Mouse (Mus musculus) neural tube, embryonic 11.5 days (tissue): ENCODE data around the gene Rnaseh2a. TPM values are rescaled to one million over a fixed set of nuclear protein-coding genes. Genes with fewer than 3 reads are reported as not detected.

Source experiments
- ATAC-seq: fragments of 200-750 bp; cut with Nextera tagmentation; 2 replicates; pipeline ENCODE4 v1.8.0; 2017; ENCODE audit warnings: moderate number of reproducible peaks, mild to moderate bottlenecking, moderate TSS enrichment, moderate library complexity; ENCODE audit not compliant: insufficient read depth, low FRiP score, low TSS enrichment
- DNase-seq: peaks from one replicate; pipeline ENCODE4 v3.0.0-alpha.2; 2015; ENCODE audit warnings: low spot score
- H3K27ac ChIP-seq: fragments of 300-500 bp; sonication (generic); 2 replicates; pipeline ENCODE4 v1.5.1; 2014; ENCODE audit warnings: low read depth, mild to moderate bottlenecking, low read length
- H3K27me3 ChIP-seq: fragments of 300-500 bp; sonication (generic); 2 replicates; pipeline ENCODE4 v1.6.1; 2014; ENCODE audit warnings: mild to moderate bottlenecking, low read length, mixed read lengths; ENCODE audit not compliant: control insufficient read depth, insufficient read depth
- H3K36me3 ChIP-seq: fragments of 300-500 bp; sonication (generic); 2 replicates; pipeline ENCODE4 v1.6.1; 2014; ENCODE audit warnings: mild to moderate bottlenecking, low read length, moderate library complexity, mixed read lengths; ENCODE audit not compliant: control insufficient read depth, insufficient read depth
- H3K4me1 ChIP-seq: fragments of 300-500 bp; sonication (generic); 2 replicates; pipeline ENCODE4 v1.6.1; 2014; ENCODE audit warnings: low read length, mixed read lengths; ENCODE audit not compliant: control insufficient read depth, insufficient read depth
- H3K4me2 ChIP-seq: fragments of 300-500 bp; sonication (generic); 2 replicates; pipeline ENCODE4 v1.6.1; 2014; ENCODE audit warnings: low read depth, mild to moderate bottlenecking, moderate library complexity
- H3K4me3 ChIP-seq: fragments of 300-500 bp; sonication (generic); 2 replicates; pipeline ENCODE4 v1.5.1; 2014; ENCODE audit warnings: low read depth, low read length
- H3K9ac ChIP-seq: fragments of 300-500 bp; sonication (generic); 2 replicates; pipeline ENCODE4 v1.6.1; 2014; ENCODE audit warnings: mild to moderate bottlenecking, low read length
- H3K9me3 ChIP-seq: fragments of 300-500 bp; sonication (generic); 2 replicates; pipeline ENCODE4 v1.6.1; 2016; ENCODE audit warnings: low read length; ENCODE audit not compliant: control insufficient read depth
- WGBS: fragments of 180-500 bp; shearing (Covaris S2); extraction: QIAGEN DNeasy Blood & Tissue Kit; methylation state at CpG from one replicate; pipeline ENCODE4 v1.1.7; 2014; 5-methylcytosine and 5-hydroxymethylcytosine counted together
- polyA plus RNA-seq: library from polyadenylated mRNA; unstranded; fragments of >200 nt; fragmentation: Nextera tagmentation; extraction: Ambion mirVana; gene quantifications from 2 replicates; pipeline ENCODE4 v1.2.1, GENCODE M21; 2014

Gene Rnaseh2a
- polyA plus RNA-seq, 1 experiment from 2014 or later, result 92.9 TPM

- H3K4me2 ChIP-seq, result no peak overlapping the region
- H3K4me1 ChIP-seq, result peaks cover 2% of the 10 kb centered on the region; the same call in 1 of the 2 replicates
- no peak for DNase-seq
- H3K9me3 ChIP-seq, result no peaks in the 10 kb centered on the region
- no peak overlapping the region for H3K27ac ChIP-seq
- no peak overlapping the region for H3K4me3 ChIP-seq
- WGBS, result 83% methylated on average over 5 of the region's 5 CpGs
- H3K27me3 ChIP-seq, result peaks cover 7% of the 10 kb centered on the region; the same call in 1 of the 2 replicates
- H3K36me3 ChIP-seq, result no peaks in the 10 kb centered on the region
- ATAC-seq, result no peak
- H3K9ac ChIP-seq, result no peak overlapping the region; the same call in 1 of the 2 replicates
Observed at GRCm38 (mm10) chr8:84996978-84997377, 27.4 kb upstream of the Rnaseh2a start.

- Histone ChIP-seq H3K4me3 (no peak overlapping the region), H3K4me2 (no peak overlapping the region), H3K27ac (no peak overlapping the region), H3K4me1 (peaks cover 4% of the 10 kb centered on the region; the same call in 1 of the 2 replicates), H3K9ac (no peak overlapping the region), H3K36me3 (no peaks in the 10 kb centered on the region), H3K9me3 (no peaks in the 10 kb centered on the region), H3K27me3 (peaks cover 7% of the 10 kb centered on the region; the same call in 1 of the 2 replicates)
- no peak for ATAC-seq
- WGBS, result 26% methylated on average over 25 of the region's 25 CpGs
- DNase-seq, result peak; percentile 29
Observed at GRCm38 (mm10) chr8:84995680-84996079, 26.1 kb upstream of the Rnaseh2a start.

GRCm38 (mm10) chr8:84994375-84994774, 24.8 kb upstream of the Rnaseh2a start:
- Histone ChIP-seq H3K4me2 (no peak overlapping the region), H3K27me3 (peaks cover 7% of the 10 kb centered on the region; the same call in 1 of the 2 replicates), H3K36me3 (no peaks in the 10 kb centered on the region), H3K4me3 (no peak overlapping the region), H3K9ac (no peak overlapping the region), H3K27ac (no peak overlapping the region), H3K9me3 (no peaks in the 10 kb centered on the region), H3K4me1 (peaks cover 6% of the 10 kb centered on the region; the same call in 1 of the 2 replicates)
- 95% methylated on average over 9 of the region's 9 CpGs for WGBS
- DNase-seq (no peak), ATAC-seq (no peak)

GRCm38 (mm10) chr8:84990836-84991235, 21.3 kb upstream of the Rnaseh2a start:
- H3K27me3 ChIP-seq, result peaks cover 14% of the 10 kb centered on the region
- peak; percentile 16 for DNase-seq

GRCm38 (mm10) chr8:84990349-84990748, 20.8 kb upstream of the Rnaseh2a start, which contains the start of gene Hook2:
TSS of gene Hook2 (plus strand) at chr8:84990603.
- Histone ChIP-seq H3K4me1 (peaks cover 9% of the 10 kb centered on the region), H3K9ac (peak within 1 kb of the TSS; percentile 68), H3K9me3 (no peaks in the 10 kb centered on the region), H3K4me2 (peak within 1 kb of the TSS; percentile 97), H3K27ac (no peak within 1 kb of the TSS), H3K4me3 (peak within 1 kb of the TSS; percentile 56), H3K36me3 (no peaks in the 10 kb centered on the region), H3K27me3 (peaks cover 10% of the 10 kb centered on the region)
- WGBS, result 0% methylated on average over 26 of the region's 28 CpGs
- peak; percentile 89 for ATAC-seq
- DNase-seq, result peak; percentile 97

More at GRCm38 (mm10) chr8:84990836-84991235, 21.3 kb upstream of the Rnaseh2a start:
- 3% methylated on average over 15 of the region's 15 CpGs for WGBS
- Histone ChIP-seq H3K36me3 (no peaks in the 10 kb centered on the region), H3K9me3 (no peaks in the 10 kb centered on the region), H3K4me2 (peak overlapping the region; percentile 97), H3K4me1 (peaks cover 5% of the 10 kb centered on the region; the same call in 1 of the 2 replicates), H3K9ac (peak overlapping the region; percentile 63), H3K27ac (no peak overlapping the region), H3K4me3 (peak overlapping the region; percentile 56)
- ATAC-seq, result peak; percentile 51

GRCm38 (mm10) chr8:84989810-84990209, 20.2 kb upstream of the Rnaseh2a start:
- Histone ChIP-seq H3K4me1 (peaks cover 14% of the 10 kb centered on the region), H3K9me3 (no peaks in the 10 kb centered on the region), H3K4me2 (peak overlapping the region; percentile 97), H3K36me3 (no peaks in the 10 kb centered on the region), H3K4me3 (peak overlapping the region; percentile 56), H3K27ac (no peak overlapping the region), H3K27me3 (peaks cover 10% of the 10 kb centered on the region), H3K9ac (peak overlapping the region; percentile 68)
- ATAC-seq, result peak; percentile 60
- 2% methylated on average over 15 of the region's 15 CpGs for WGBS
- peak; percentile 93 for DNase-seq

- ATAC-seq, result no peak
- Histone ChIP-seq H3K9ac (no peak overlapping the region), H3K27ac (no peak overlapping the region), H3K4me3 (no peak overlapping the region), H3K27me3 (peaks cover 10% of the 10 kb centered on the region), H3K4me1 (peaks cover 18% of the 10 kb centered on the region), H3K9me3 (no peaks in the 10 kb centered on the region), H3K36me3 (no peaks in the 10 kb centered on the region), H3K4me2 (peak overlapping the region; percentile 97)
- no peak for DNase-seq
- WGBS, result 5% methylated on average over 15 of the region's 15 CpGs
Observed at GRCm38 (mm10) chr8:84989311-84989731, 19.8 kb upstream of the Rnaseh2a start.

GRCm38 (mm10) chr8:84987903-84988302, 18.3 kb upstream of the Rnaseh2a start:
- Histone ChIP-seq H3K4me1 (peaks cover 18% of the 10 kb centered on the region), H3K36me3 (no peaks in the 10 kb centered on the region), H3K9ac (no peak overlapping the region), H3K27me3 (peaks cover 10% of the 10 kb centered on the region), H3K4me2 (no peak overlapping the region), H3K4me3 (no peak overlapping the region), H3K9me3 (no peaks in the 10 kb centered on the region), H3K27ac (no peak overlapping the region)
- 85% methylated on average over 2 of the region's 2 CpGs for WGBS
- ATAC-seq (no peak), DNase-seq (no peak)

- H3K27me3 ChIP-seq, result peaks cover 10% of the 10 kb centered on the region
Observed at GRCm38 (mm10) chr8:84987388-84987787, 17.8 kb upstream of the Rnaseh2a start.

More at GRCm38 (mm10) chr8:84987388-84987787, 17.8 kb upstream of the Rnaseh2a start:
- ATAC-seq (no peak), DNase-seq (no peak)
- no peak overlapping the region for H3K4me2 ChIP-seq
- peaks cover 18% of the 10 kb centered on the region for H3K4me1 ChIP-seq
- no peak overlapping the region for H3K27ac ChIP-seq
- H3K9ac ChIP-seq, result no peak overlapping the region
- WGBS, result 82% methylated on average over 5 of the region's 5 CpGs
- H3K36me3 ChIP-seq, result no peaks in the 10 kb centered on the region
- no peak overlapping the region for H3K4me3 ChIP-seq
- H3K9me3 ChIP-seq, result no peaks in the 10 kb centered on the region
